Mouse (Mus musculus): ENCODE data around the gene Ext2.

Gene Ext2

DNA sequence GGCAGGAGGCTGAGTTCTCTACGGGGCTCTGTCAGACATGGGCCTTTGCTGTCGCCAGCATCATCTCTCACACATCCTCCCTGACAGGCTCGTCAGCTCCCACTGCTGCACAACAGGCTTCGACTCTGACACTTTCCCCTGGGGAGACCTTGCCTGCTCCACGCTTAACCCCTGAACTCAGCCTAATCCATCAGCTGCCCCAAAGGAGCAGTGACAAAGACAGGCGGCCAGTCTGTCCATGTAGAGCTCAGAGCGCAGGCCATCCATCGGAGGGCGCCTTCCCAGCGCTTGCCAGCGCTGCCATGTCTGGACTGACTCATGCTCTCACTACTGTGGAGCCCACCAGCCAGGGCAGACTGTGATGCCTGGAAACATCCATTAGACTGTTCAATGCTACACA lies 92.8 kb downstream of the Ext2 start:
- DNase-seq: no peak

- DNase-seq: no peak
Measured at GRCm38 (mm10) chr2:93723138-93723744, 99.1 kb downstream of the Ext2 start.

- DNase-seq: no peak
Measured at GRCm38 (mm10) chr2:93720956-93721355, 101.4 kb downstream of the Ext2 start.

DNA sequence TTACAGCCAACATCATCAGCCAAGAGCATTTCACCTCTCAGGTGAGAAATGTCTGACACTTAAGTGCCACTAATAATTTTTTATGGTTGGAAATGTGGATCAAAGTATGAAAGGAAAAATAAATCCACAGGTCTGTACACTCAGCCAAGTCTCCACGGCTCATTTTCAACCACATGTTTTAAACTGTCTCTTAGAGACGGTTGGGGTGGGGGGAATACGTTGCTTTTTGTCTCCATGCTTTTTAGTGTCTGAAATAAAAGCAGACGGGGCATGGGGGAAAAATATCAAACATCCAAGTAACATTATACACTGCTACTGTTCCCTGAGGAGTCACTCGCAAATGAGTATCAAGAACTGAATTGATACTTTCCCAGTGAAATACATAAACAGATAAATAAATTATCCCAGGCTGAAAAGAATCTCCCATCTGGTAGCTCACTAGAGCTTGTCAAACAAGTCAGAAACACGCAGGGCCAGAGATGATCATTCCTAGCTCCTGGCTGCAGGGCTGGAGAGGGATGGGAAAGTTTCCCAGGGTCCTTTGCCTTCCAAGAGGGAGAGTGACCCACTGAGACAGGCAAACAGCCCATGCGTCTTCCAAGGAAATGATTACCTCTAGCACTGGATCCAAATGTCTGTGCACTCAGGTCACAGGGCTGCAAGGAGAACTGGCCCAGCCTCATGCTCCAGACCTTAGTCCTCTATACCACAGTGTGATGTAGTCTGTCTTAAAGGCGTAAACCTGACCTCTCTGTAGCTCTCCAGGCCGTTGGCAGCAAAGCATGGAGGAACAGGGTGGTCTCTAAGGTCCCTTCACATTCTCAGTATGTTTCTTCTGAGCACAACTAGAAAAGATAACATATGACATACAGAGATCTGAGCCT lies 102.3 kb downstream of the Ext2 start:
- DNase-seq: no peak

DNA sequence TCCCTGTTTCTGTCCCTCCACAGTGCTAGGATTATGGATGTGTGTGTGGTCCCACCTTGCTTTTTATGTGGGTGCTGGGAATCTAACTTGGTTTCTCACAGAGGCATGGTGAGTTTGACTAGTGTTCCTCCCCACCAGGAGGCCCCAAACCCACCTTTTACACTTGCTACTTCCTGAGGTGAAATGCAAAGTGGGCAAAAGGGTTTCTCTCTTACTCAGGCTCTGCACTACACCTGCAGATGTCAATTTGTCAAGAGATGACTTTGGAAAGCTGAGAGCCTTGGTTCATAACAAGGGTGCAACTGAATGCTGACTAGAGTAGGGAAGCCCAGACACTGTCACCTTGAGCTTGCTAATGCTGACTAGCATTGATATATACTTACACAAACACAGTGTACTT lies 109.1 kb downstream of the Ext2 start:
- DNase-seq: no peak

DNA sequence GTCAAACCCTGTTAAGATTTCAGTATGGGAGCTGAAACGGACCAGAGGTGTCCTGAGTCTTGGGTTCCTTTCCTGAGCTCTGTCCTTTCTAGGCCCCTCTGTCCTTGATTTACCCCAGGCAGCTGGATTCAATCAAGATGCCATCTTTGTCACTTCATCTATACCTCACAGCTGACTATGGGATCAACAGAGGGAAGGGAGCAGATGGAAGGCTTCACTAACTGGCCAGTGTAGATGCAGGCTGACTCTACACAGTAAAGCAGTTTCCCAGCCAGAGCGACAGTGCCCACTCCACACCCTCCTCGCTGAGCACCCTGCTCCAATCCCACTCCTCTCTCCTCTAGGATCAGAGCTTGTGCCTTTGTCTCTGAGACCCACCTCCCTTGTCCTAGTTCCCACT lies 110.9 kb downstream of the Ext2 start:
- no peak for DNase-seq

DNA sequence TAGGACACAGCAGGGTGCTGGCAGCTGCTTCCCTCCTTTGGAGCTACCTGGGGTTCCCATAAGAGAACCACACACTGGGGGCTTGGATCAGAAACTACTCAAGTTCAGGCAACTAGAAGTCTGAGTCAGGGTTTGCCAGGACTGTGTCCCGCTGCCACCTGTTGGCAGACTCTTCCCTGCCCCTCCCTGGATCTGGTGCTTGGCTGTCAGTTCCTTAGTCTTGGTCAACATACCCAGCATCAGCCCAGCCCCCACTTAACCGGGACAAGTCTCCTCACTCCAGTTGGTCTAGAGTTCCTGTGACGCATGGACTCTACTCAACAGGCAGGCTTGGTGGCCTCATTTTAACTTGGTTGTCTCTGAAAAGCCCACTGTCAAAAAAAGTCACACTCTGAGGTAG lies 112.7 kb downstream of the Ext2 start:
- DNase-seq: no peak

DNA sequence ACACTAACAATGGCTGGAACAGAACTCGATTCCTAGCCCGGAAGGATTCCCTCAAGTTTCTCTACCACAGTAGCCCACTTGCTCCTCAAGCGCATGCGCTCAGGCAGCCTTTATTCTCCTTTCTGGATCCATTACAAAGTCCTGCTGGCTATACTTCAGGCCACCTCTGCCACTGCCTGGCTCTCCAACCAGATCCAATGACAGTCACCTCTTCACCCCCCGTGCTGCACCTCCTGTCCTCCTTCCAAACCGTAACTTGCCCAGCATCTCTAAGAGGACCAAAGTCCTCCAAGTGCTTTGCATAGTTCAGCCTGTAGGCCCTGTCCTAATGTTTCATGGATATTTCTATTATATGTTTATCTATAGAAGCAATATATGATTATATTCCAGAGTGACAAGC lies 113.1 kb downstream of the Ext2 start:
- no peak for DNase-seq

DNA sequence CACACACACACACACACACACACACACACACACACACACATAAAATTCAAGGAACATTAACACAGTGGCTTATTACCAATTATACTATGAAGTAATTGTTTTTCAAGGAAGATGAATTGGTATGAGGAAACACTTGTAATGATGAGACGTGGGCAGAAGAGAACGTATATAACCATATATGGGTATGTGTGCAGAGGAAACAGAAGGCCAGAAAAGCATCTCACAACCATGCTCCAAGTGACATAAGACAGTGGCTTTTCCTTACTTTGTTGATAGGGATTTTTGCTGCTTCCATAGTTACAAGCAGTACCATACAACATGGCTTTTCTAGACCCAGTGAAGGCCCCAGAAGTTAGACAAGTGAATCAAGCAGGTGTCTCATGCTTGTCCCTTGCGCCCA lies 115.5 kb downstream of the Ext2 start:
- no peak for DNase-seq

DNA sequence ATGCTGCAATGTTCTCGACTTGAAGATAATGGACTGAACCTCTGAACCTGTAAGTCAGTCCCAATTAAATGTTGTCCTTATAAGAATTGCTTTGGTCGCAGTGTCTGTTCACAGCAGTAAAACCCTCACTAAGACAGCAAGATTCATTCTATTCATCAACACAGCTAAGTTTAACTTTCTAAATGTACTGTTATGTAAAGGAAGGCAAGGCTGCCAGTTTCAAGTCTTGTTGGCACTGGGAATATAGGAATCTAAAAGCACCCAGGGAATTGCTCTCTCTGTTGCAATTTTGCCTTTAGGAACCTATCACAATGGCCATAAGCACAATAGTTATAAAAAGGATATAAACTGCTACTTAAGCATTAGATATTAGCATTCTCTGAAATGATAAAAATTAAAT lies 116.0 kb downstream of the Ext2 start:
- no peak for DNase-seq

GRCm38 (mm10) chr2:93704195-93704594 lies 118.2 kb downstream of the Ext2 start:
- DNase-seq: no peak

DNA sequence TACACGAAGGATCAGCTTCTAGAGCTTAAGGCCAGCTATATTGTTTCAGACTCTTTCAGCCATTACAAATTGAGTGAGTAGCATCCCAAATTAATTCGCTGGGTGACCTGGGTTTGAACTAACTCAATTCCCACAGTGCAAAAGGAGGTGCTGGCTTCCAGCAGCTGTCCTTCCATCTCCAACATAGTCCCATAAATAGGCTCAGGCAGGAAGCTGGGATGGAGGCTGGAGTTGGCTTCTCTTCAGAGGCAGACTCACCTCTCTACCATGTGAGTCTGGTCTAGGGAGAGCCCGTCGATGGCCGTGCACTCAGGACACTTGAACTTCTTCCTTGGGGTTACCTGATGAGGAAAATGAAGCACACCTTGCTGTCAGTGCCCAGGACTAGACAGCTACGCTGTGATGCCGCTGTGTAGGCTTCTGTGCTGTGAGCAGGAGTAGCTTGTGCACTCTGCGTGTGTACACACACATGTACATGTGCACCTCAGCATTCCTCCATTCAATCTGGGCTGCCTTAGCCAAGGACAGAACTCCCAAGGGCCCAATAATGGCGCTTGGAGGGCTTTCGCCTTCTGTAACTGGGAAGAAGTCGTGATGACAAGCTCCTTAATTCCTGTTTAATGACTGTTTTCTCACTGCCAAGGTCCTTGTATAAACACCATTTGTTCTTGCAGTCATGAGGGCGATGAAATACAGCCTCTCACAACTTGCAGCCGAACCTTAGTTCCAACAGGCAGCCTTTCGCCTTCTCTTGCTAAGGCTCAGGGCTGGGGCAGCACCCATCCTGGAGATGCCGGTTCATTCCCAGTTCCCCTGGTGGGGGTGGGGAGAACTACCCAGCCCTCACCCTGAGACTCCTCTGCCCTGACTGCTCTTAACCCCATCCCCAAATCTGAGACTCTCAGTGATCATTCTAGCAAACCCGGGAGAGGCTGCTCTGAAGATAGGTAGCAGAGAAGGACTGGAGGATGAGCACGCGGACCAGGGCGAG lies 119.1 kb downstream of the Ext2 start:
- DNase-seq: no peak

DNA sequence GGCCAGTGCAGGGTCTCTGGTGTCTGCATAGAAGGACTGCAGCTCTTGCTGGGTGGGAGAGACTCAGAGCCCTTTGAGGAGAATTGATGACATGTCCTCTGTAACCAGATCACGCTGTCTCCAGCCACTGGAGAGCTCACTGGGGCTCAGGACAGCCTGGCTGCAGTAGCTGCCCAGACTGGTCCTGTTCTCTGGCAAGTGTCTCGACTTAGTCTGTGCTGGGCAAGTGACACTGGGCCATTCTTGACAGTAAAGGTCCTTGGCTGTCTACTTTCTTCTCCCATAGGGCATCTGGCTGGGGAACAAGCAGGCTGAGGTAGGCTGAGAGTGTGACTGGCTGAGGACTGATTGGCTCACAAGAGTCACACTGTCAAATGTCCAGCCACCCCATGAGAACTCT lies 123.0 kb downstream of the Ext2 start:
- DNase-seq: no peak

DNA sequence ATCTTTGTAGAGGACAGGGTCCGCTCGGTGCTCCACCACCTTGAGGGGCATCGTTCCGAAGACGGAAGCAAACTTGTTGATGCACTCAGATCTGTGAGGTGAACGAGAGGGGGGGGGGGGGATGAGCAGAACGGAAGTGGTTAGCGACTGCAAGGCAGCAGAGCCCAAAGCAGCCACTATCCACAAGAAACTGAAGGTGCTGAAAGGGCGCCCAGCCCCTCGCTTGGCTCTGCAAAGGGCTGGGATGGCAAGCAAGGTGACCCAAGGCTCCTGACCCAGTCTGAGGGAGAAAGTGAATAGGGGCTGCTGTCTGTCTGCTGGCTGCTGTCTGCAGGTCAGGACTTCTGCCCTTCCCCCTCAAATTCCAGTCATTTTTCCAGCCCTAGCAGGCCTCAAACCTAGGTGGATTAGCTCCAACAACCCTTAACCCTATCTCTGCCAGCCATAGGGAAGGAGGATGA lies 126.2 kb downstream of the Ext2 start:
- no peak for DNase-seq

GRCm38 (mm10) chr2:93693101-93693500 lies 129.3 kb downstream of the Ext2 start:
- no peak for DNase-seq

GRCm38 (mm10) chr2:93690064-93690930 lies 132.1 kb downstream of the Ext2 start:
- DNase-seq: no peak

- no peak for DNase-seq
Measured at GRCm38 (mm10) chr2:93683674-93684073, 138.7 kb downstream of the Ext2 start.

- DNase-seq: no peak
Measured at GRCm38 (mm10) chr2:93682601-93683202, 139.7 kb downstream of the Ext2 start.

GRCm38 (mm10) chr2:93681321-93681720 lies 141.0 kb downstream of the Ext2 start:
- DNase-seq: no peak

- no peak for DNase-seq
Measured at GRCm38 (mm10) chr2:93677231-93677630, 145.1 kb downstream of the Ext2 start.

GRCm38 (mm10) chr2:93671573-93672184 lies 150.7 kb downstream of the Ext2 start:
- DNase-seq: no peak
